Mouse (Mus musculus): ENCODE data around the gene Itprip.

- TF ChIP-seq CTCF (IDR thresholded peaks at IDR 0.05; ENCODE audit: control insufficient read depth, insufficient read depth, low read length) (no peak), POLR2A (IDR thresholded peaks at IDR 0.05; ENCODE audit: borderline replicate concordance, control insufficient read depth, low read depth, low read length) (no peak)
Measured at GRCm38 (mm10) chr19:47886617-47887016, 32.5 kb downstream of the Itprip start.
